Mouse (Mus musculus): ENCODE results near the gene Cmtm8. TPM values are rescaled to one million over a fixed set of nuclear protein-coding genes. Genes with fewer than 3 reads are reported as not detected.

Cmtm8 gene
- 22.1 and 29.3 TPM in 2 replicates for polyA plus RNA-seq (2014; fragmentation: Nextera tagmentation; extraction: Ambion mirVana)

DNA sequence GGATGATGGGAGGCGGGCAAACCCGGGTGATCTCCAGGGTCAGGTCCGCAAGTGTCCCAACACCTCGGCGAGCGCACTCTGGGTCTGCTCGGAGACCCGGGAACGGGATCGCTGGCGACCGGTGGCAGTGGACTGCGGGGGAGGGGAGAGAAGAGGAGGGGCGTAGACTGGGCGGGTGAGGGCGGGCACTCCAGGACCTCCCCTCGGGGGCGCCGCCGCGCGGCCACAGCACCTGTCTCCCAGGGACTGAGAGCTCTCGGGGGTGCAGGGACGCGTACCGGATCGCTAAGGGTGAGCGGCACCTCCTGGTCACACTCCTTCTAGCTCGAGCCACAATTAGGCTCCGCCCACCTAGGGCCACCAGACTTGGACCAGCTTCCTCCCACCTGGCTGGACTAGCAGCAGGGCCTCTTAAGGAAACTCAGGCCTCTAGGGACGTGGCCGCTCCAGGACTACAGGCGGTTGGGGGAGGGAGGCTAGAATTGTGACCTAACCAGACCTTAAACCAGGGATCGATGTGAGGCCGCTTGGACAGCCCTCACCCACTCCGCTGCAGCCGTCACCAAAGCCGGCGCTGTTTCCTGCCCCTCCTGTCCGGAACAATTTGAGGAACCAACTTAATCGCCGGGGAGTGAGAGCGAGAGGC lies at the start of gene Cmtm8:
TSS of gene Cmtm8 (minus strand) at position 140 of the 646 bp plus-strand sequence.
- Histone ChIP-seq H3K27ac (ENCODE audit: low read depth, low read length) (no peak within 1 kb of the TSS), H3K27me3 (ENCODE audit: control insufficient read depth, insufficient read depth, low read length) (peaks cover 8% of the 10 kb centered on the region), H3K4me3 (ENCODE audit: low read depth, low read length) (peak within 1 kb of the TSS; percentile 68), H3K4me1 (replicated peaks; ENCODE audit: control insufficient read depth, insufficient read depth, low read length) (no peaks in the 10 kb centered on the region), H3K9ac (ENCODE audit: low read depth, low read length) (peak within 1 kb of the TSS; percentile 64), H3K4me2 (replicated peaks; ENCODE audit: low read depth, low read length) (peak within 1 kb of the TSS; percentile 99), H3K36me3 (ENCODE audit: control insufficient read depth, insufficient read depth, low read length) (no peaks in the 10 kb centered on the region), H3K9me3 (ENCODE audit: control insufficient read depth, low read length) (no peaks in the 10 kb centered on the region)
- under 1% methylated on average over 32 of the region's 43 CpGs for WGBS
- DNase-seq (ENCODE audit: low spot score) = peak; percentile 72
- ATAC-seq (ENCODE audit: low FRiP score) = peak; percentile 86

DNA sequence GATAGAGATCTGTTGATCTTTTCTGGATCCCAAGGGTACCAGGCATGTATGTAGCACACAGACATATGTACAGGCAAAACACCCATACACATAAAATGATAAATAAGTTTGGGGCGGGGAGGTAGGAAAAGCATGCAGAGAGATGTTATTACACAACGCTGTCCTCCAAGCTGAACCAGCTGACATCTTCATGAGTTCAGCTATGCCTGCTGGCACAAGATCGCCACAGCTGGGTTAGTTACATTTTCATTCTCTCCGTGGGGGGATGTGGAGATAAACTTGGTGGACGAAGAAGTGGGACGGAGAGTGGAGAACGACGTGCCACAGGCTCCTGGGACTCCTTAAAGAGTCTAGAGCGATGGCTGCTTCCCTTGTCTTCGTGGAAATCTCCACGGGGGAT lies 49.0 kb upstream of the Cmtm8 start:
- Histone ChIP-seq H3K36me3 (ENCODE audit: control insufficient read depth, insufficient read depth, low read length) (no peaks in the 10 kb centered on the region), H3K4me1 (replicated peaks; ENCODE audit: control insufficient read depth, insufficient read depth, low read length) (no peaks in the 10 kb centered on the region), H3K4me2 (replicated peaks; ENCODE audit: low read depth, low read length) (no peak overlapping the region), H3K27ac (ENCODE audit: low read depth, low read length) (no peak overlapping the region), H3K27me3 (ENCODE audit: control insufficient read depth, insufficient read depth, low read length) (no peaks in the 10 kb centered on the region), H3K9ac (ENCODE audit: low read depth, low read length) (no peak overlapping the region), H3K9me3 (ENCODE audit: control insufficient read depth, low read length) (no peaks in the 10 kb centered on the region), H3K4me3 (ENCODE audit: low read depth, low read length) (no peak overlapping the region)
- no peak for ATAC-seq (ENCODE audit: low FRiP score)
- DNase-seq (ENCODE audit: low spot score) = no peak
- WGBS = 86% methylated on average over 11 of the region's 11 CpGs

GRCm38 (mm10) chr9:114890377-114890776 lies 46.4 kb upstream of the Cmtm8 start:
- no peak overlapping the region for H3K4me2 ChIP-seq (replicated peaks; ENCODE audit: low read depth, low read length)
- DNase-seq (ENCODE audit: low spot score) = no peak
- no peaks in the 10 kb centered on the region for H3K36me3 ChIP-seq (ENCODE audit: control insufficient read depth, insufficient read depth, low read length)
- no peak overlapping the region for H3K9ac ChIP-seq (ENCODE audit: low read depth, low read length)
- WGBS = 59% methylated on average over 7 of the region's 7 CpGs
- no peak overlapping the region for H3K4me3 ChIP-seq (ENCODE audit: low read depth, low read length)
- no peak overlapping the region for H3K27ac ChIP-seq (ENCODE audit: low read depth, low read length)
- no peaks in the 10 kb centered on the region for H3K27me3 ChIP-seq (ENCODE audit: control insufficient read depth, insufficient read depth, low read length)
- no peak for ATAC-seq (ENCODE audit: low FRiP score)
- H3K4me1 ChIP-seq (replicated peaks; ENCODE audit: control insufficient read depth, insufficient read depth, low read length) = no peaks in the 10 kb centered on the region
- no peaks in the 10 kb centered on the region for H3K9me3 ChIP-seq (ENCODE audit: control insufficient read depth, low read length)

GRCm38 (mm10) chr9:114888856-114889407 lies 45.0 kb upstream of the Cmtm8 start:
- H3K27me3 ChIP-seq (ENCODE audit: control insufficient read depth, insufficient read depth, low read length) = no peaks in the 10 kb centered on the region
- 85% methylated on average over 5 of the region's 5 CpGs for WGBS
- H3K4me3 ChIP-seq (ENCODE audit: low read depth, low read length) = no peak overlapping the region
- no peaks in the 10 kb centered on the region for H3K36me3 ChIP-seq (ENCODE audit: control insufficient read depth, insufficient read depth, low read length)
- no peak overlapping the region for H3K4me2 ChIP-seq (replicated peaks; ENCODE audit: low read depth, low read length)
- no peaks in the 10 kb centered on the region for H3K9me3 ChIP-seq (ENCODE audit: control insufficient read depth, low read length)
- DNase-seq (ENCODE audit: low spot score) (no peak), ATAC-seq (ENCODE audit: low FRiP score) (no peak)
- no peaks in the 10 kb centered on the region for H3K4me1 ChIP-seq (replicated peaks; ENCODE audit: control insufficient read depth, insufficient read depth, low read length)
- no peak overlapping the region for H3K9ac ChIP-seq (ENCODE audit: low read depth, low read length)
- no peak overlapping the region for H3K27ac ChIP-seq (ENCODE audit: low read depth, low read length)

DNA sequence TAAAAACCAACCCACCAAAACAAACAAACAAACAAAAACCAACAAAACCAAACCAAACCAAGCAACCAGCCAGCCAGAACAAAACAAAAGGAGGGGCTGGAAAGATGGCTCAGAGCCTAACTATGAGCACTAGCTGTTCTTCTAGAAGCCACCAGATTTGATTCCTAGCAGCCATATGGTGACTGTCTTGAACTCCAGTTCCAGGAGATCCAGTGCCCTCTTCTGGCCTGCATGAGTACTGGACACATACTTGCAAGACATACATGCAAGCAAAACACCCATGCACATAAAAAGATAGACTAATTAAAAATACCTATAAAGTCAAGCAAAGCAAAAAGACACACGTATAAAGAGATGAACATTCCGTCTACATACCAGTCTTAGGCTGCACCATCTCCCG lies 43.7 kb upstream of the Cmtm8 start:
- Histone ChIP-seq H3K4me3 (ENCODE audit: low read depth, low read length) (no peak overlapping the region), H3K27ac (ENCODE audit: low read depth, low read length) (no peak overlapping the region), H3K4me1 (replicated peaks; ENCODE audit: control insufficient read depth, insufficient read depth, low read length) (no peaks in the 10 kb centered on the region), H3K9me3 (ENCODE audit: control insufficient read depth, low read length) (no peaks in the 10 kb centered on the region), H3K36me3 (ENCODE audit: control insufficient read depth, insufficient read depth, low read length) (no peaks in the 10 kb centered on the region), H3K4me2 (replicated peaks; ENCODE audit: low read depth, low read length) (no peak overlapping the region), H3K27me3 (ENCODE audit: control insufficient read depth, insufficient read depth, low read length) (no peaks in the 10 kb centered on the region), H3K9ac (ENCODE audit: low read depth, low read length) (no peak overlapping the region)
- DNase-seq (ENCODE audit: low spot score) (peak; percentile 24), ATAC-seq (ENCODE audit: low FRiP score) (no peak)
- WGBS = 94% methylated on average over 3 of the region's 3 CpGs

DNA sequence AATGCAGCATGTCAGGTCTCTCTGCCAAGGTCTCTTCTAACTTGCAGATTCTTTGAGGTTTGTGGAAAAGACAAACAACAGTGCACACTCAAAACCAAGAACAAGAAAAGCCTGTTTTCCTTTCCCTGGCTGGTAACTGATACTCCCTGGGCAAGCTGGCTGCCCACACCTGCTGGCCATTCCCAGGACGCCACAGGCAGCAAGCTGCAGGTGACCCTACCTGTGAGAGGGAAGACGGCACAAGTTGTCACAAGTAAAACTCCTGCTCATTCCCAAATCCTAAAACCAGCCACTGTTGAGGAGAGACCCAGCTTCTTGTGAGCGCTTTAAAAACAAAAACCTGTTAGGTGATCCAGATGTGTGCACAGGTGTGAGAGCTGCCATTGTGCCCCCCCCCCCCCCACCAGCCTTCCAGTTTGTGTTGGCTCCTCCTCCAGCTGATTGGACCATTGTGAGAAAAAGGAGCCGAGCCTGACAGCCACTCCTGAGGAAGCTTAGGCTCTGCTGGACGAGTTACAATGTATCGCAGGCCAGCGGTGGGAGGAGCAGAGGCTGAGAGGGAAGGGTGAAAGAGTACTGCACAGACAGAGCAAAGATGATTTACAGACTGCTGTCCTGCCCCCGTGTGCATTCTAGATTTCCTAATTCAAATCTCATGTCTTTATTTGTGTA lies 42.2 kb upstream of the Cmtm8 start:
- no peaks in the 10 kb centered on the region for H3K36me3 ChIP-seq (ENCODE audit: control insufficient read depth, insufficient read depth, low read length)
- DNase-seq (ENCODE audit: low spot score) = no peak
- no peak overlapping the region for H3K4me3 ChIP-seq (ENCODE audit: low read depth, low read length)
- ATAC-seq (ENCODE audit: low FRiP score) = no peak
- no peaks in the 10 kb centered on the region for H3K9me3 ChIP-seq (ENCODE audit: control insufficient read depth, low read length)
- no peak overlapping the region for H3K9ac ChIP-seq (ENCODE audit: low read depth, low read length)
- no peak overlapping the region for H3K4me2 ChIP-seq (replicated peaks; ENCODE audit: low read depth, low read length)
- H3K27ac ChIP-seq (ENCODE audit: low read depth, low read length) = no peak overlapping the region
- no peaks in the 10 kb centered on the region for H3K4me1 ChIP-seq (replicated peaks; ENCODE audit: control insufficient read depth, insufficient read depth, low read length)
- no peaks in the 10 kb centered on the region for H3K27me3 ChIP-seq (ENCODE audit: control insufficient read depth, insufficient read depth, low read length)
- WGBS = 32% methylated on average over 8 of the region's 8 CpGs

DNA sequence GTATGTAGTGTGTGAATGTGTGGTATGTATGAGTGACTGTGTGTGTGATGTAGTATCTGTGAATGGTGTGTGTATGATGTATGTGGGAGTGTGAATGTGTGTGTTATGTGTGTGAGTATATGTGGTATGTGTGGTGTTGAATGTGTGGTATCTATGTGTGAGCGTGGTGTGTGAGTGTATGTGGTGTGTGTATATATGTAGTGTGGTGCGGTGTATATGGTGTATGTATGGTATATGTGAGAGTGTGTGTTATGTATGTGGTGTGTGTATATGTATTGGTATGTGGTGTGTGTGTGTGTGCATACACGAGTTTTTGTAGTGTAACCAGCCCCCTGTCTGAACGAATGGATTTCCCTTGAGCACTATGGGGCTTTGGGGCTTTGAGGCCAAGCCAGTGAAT lies 41.6 kb upstream of the Cmtm8 start:
- Histone ChIP-seq H3K36me3 (ENCODE audit: control insufficient read depth, insufficient read depth, low read length) (no peaks in the 10 kb centered on the region), H3K27me3 (ENCODE audit: control insufficient read depth, insufficient read depth, low read length) (no peaks in the 10 kb centered on the region), H3K9ac (ENCODE audit: low read depth, low read length) (no peak overlapping the region), H3K4me1 (replicated peaks; ENCODE audit: control insufficient read depth, insufficient read depth, low read length) (no peaks in the 10 kb centered on the region), H3K4me2 (replicated peaks; ENCODE audit: low read depth, low read length) (no peak overlapping the region), H3K9me3 (ENCODE audit: control insufficient read depth, low read length) (no peaks in the 10 kb centered on the region), H3K4me3 (ENCODE audit: low read depth, low read length) (no peak overlapping the region), H3K27ac (ENCODE audit: low read depth, low read length) (no peak overlapping the region)
- ATAC-seq (ENCODE audit: low FRiP score) (no peak), DNase-seq (ENCODE audit: low spot score) (no peak)
- 89% methylated on average over 4 of the region's 4 CpGs for WGBS

- Histone ChIP-seq H3K9me3 (ENCODE audit: control insufficient read depth, low read length) (no peaks in the 10 kb centered on the region), H3K4me1 (replicated peaks; ENCODE audit: control insufficient read depth, insufficient read depth, low read length) (no peaks in the 10 kb centered on the region), H3K9ac (ENCODE audit: low read depth, low read length) (no peak overlapping the region), H3K27ac (ENCODE audit: low read depth, low read length) (no peak overlapping the region), H3K4me3 (ENCODE audit: low read depth, low read length) (no peak overlapping the region), H3K27me3 (ENCODE audit: control insufficient read depth, insufficient read depth, low read length) (no peaks in the 10 kb centered on the region), H3K36me3 (ENCODE audit: control insufficient read depth, insufficient read depth, low read length) (no peaks in the 10 kb centered on the region), H3K4me2 (replicated peaks; ENCODE audit: low read depth, low read length) (no peak overlapping the region)
- no peak for DNase-seq (ENCODE audit: low spot score)
- no peak for ATAC-seq (ENCODE audit: low FRiP score)
- 83% methylated on average over 2 of the region's 2 CpGs for WGBS
Measured at GRCm38 (mm10) chr9:114881977-114882376, 38.0 kb upstream of the Cmtm8 start.

- Histone ChIP-seq H3K4me2 (replicated peaks; ENCODE audit: low read depth, low read length) (no peak overlapping the region), H3K27me3 (ENCODE audit: control insufficient read depth, insufficient read depth, low read length) (no peaks in the 10 kb centered on the region), H3K27ac (ENCODE audit: low read depth, low read length) (no peak overlapping the region), H3K36me3 (ENCODE audit: control insufficient read depth, insufficient read depth, low read length) (no peaks in the 10 kb centered on the region), H3K9me3 (ENCODE audit: control insufficient read depth, low read length) (no peaks in the 10 kb centered on the region), H3K4me1 (replicated peaks; ENCODE audit: control insufficient read depth, insufficient read depth, low read length) (no peaks in the 10 kb centered on the region), H3K4me3 (ENCODE audit: low read depth, low read length) (no peak overlapping the region), H3K9ac (ENCODE audit: low read depth, low read length) (no peak overlapping the region)
- 80% methylated on average over 11 of the region's 11 CpGs for WGBS
- DNase-seq (ENCODE audit: low spot score) (no peak), ATAC-seq (ENCODE audit: low FRiP score) (no peak)
Measured at GRCm38 (mm10) chr9:114855327-114855726, 11.4 kb upstream of the Cmtm8 start.
